Mouse (Mus musculus) lung, adult 2 months (tissue): Measurements from ENCODE around the gene Pip4k2b.

ENCODE experiments used
- CTCF ChIP-seq: fragments of 200-500 bp; IDR thresholded peaks from 2 replicates; pipeline ENCODE4 v1.5.1; 2011; ENCODE audit warnings: mild to moderate bottlenecking, low read length, control low read depth; ENCODE audit not compliant: insufficient read depth
- POLR2A ChIP-seq: fragments of 200-500 bp; IDR thresholded peaks from 2 replicates; pipeline ENCODE4 v1.6.1; 2011; ENCODE audit warnings: low read depth, mild to moderate bottlenecking, control low read depth, low read length, borderline replicate concordance; ENCODE audit errors: extremely low read depth

DNA sequence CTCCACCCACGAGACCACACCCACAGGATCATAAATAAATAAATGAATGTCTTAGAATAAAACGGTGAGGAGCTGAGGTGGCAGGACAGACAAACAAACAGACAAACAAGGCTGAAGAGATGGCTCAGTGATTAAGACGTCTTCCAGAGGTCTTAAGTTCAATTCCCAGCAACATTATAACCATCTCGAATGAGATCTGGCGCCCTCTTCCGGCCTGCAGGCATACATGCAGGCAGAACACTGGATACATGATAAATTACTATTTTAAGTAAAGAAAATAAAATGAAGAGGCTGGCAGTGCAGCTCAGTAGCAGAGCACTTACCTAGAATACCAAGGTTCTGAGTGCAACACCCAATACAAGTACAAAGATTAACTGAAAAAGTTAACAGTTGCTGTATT, 5.8 kb downstream of the Pip4k2b start:
- TF ChIP-seq POLR2A (no peak), CTCF (peak; percentile 49)
